Mouse (Mus musculus) spleen, postnatal 14 days (tissue): ENCODE data around the gene Kif26b.

ENCODE experiments used
- DNase-seq, 2 experiments: peaks; one replicate each; pipeline ENCODE4 v3.0.0; 2021 to 2022; ENCODE audit warnings: low spot score in 2 of 2

Kif26b gene

DNA sequence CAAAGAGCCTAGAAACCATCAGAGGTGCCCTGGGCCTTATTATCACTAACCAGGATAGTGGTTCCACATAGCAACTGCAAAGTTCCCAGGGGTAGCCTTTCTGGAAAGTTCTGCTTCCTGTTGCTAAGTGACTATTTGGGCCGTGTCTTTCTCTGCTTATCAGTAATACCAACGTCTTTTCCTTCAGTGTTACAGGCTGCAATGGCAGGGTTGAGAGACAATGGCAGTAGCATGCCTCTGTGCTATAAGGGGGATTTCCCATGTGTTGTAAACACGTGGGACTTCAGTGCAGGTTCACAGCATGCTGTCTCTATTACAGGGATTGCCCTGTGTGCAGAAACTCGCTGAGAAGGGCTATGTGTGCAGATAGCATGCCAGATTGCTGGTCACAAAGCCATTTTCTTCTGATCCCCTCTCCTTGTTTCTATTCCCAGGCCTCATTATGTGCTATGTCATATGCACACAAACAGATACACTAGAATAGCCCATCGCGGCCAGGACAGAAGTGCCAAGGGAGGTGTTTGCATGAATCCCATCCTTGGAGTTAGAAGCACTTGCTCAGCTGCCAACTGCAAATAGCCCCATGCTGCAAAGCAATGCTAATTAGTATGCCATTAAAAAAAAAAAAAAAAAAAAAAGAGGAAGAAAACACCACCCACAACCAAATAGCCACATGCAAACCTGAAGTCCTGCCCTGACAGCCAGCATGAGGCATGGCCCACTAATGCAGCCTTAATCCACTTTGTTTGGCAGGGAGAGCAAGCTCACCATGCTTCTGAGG lies 384.2 kb downstream of the Kif26b start:
- DNase-seq = no peak

DNA sequence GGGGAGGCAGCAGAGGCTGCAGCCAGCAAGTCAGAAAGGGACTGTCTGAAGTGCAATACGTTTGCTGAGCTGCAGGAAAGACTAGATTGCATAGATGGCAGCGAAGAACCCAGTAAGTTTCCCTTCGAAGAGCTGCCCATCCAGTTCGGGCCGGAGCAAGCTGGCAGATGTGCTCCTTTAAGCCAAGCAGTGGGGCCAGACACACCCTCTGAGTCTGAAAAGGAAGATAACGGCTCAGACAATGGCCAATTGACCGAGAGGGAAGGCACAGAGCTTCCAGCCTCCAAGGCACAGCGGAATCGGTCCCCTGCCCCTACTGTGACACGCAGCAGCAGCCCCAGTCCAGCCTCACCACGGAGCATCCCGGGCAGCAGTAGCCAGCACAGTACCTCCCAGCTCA lies 386.1 kb downstream of the Kif26b start:
- DNase-seq = no peak

DNA sequence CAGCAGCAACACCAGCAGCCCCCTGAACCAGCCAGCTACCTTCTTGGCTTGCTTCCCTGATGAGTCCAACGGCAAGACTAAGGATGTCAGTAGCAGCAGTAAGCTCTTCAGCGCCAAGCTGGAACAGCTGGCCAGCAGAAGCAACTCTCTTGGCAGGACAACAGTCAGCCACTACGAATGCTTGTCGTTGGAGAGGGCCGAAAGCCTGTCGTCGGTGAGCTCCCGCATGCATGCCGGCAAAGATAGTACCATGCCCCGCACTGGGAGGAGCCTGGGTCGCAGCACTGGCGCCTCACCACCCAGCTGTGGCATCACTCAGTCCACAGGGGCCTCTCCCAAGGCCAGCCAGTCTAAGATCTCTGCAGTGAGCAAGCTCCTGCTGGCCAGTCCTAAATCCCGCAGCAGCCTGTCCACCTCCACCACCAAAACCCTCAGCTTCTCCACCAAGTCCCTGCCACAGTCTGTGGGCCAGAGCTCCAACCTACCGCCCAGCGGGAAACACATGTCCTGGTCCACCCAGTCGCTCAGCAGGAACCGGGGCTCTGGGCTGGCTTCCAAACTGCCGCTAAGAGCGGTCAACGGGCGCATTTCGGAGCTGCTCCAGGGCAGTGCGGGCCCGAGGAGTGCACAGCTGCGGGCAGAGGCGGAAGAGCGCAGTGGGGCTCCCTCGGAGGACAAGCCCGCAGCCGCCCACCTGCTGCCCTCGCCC lies 388.4 kb downstream of the Kif26b start:
- no peak for DNase-seq

DNA sequence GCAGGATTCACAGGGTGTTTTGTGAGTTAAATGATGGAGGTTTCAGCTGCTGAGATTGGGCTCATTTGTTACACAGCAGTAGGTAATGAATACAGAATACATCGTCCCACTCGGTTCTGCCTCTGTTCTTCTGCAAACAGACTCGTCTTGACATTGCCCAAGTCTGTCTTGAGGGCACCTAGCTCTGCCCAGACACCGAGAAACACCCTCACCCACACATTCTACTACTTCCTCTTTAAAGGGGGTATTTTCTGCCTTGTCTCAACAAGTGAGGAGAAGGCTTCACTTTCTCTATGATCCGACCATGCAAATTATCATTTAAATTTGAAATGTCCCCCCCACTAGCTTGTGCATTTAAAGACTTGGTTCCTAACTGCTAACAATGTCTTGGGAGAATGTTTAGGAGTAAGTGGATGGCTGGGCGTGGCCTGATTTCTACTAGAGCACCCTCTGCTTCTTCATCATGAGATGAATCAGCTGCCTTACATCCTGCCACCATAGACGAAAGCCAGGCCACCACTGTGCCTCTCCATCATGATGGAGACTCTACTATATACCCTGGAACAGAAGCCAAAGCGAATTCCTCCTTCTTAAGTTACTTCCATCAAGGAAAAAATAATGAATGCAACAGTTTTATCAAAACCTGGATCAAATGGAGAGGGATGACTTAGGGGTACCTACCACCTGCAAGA lies 395.7 kb downstream of the Kif26b start:
- no peak for DNase-seq

DNA sequence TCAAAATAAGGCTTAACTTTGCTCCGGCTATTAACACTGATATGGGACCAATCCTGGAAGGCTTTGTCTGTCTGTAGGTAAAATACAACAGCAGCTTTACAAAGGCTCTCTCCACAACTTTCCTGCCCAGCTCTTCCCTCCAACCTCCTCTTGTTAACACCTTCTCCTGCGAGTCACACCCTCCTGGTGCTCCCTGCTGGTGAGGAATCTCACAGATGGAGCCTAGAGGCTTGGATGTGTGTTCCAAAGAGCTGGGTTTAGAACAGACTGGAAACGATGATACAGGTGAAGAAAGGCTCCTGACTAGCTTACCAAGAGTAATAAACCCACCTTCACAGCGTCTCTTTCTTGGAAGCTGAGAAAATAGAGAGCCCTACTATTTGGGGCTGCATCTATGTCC lies 400.6 kb downstream of the Kif26b start:
- no peak for DNase-seq

DNA sequence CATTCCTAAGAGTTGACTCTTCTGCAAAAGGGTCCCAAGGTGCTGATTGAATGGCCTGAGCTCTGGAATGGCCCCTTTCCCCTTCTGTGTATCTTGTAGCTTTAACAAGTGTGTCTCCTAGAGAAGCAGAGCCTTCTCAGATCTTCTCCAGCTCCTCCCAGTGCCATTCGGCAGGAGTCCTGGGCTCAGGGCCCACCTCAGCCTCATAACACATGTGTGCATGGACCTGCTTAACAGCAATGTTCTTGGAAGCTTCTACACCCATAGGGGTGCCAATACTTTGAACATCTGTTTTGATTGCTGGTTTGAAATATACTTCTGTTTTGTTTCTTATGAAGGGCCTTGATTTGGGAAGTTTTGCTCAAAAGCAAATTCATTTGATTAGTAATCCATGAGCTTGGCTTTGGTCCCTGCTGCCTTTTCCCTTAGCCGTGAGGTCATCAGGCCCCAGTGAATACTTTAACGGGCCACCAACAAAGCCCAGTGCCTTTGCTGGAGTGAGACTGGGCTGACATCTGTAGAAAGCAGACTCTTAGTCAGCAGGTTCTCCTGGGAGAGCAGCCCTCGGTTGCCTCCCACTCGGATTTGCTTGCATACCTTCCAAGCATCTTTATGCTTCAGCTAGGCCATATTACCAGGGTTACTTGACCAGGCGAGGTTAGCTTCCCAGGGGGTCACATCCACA lies 405.2 kb downstream of the Kif26b start:
- no peak for DNase-seq

DNA sequence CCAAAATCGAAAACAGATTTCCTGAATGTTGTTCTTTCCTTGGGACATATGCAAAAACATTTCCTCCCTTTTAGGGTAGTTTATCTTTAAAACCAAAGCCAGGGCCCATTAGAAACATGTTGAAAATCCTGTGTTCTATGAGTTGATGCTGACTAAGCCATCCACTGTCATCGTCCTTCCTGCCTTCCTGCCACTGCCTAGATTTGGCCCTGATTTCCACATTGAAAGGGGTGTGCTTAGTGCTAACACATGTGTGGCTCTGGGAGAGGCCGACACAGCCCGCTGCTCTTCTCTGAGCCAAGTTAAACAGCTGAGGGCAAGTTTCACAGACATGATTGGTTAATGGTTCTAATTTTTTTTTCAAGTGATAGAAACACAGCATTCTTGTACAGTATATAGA lies 407.5 kb downstream of the Kif26b start:
- no peak for DNase-seq

DNA sequence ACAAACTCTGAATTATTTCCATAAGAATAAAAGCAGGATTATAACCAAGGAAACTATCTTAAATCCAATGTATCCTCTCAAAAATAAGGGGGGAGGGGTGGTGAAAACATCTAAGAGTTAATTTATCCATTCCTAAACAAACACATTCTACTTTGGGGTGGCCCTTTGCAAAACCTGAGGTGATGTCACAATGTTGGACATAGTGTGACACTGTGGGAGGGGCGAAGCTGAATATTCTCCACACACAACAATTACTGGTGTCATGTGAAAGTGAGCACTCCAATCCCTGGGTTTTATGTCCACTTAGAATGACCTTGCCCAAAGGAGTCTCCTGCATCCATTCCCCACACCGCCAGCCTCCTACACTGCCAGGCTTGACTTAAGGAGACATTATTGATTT lies 408.1 kb downstream of the Kif26b start:
- no peak for DNase-seq

DNA sequence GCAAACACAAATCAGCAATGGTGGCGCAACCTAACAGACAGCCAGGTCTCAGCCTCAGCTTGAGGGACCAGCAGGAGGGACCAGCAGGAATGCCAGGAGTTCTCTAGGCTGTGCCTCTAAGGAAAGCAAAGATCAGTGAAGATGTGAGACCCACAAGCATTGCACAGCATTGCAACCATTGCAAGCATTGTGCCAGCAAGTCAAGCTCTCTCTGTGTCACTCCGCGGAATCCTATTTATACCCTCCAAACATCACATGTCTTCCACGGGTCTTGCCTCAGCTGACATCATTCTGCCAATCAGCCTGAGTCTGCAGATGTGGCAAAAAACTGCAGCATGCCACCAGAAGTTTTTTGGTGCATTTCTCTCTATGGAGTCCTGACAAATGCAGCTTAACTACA lies 411.4 kb downstream of the Kif26b start:
- no peak for DNase-seq

DNA sequence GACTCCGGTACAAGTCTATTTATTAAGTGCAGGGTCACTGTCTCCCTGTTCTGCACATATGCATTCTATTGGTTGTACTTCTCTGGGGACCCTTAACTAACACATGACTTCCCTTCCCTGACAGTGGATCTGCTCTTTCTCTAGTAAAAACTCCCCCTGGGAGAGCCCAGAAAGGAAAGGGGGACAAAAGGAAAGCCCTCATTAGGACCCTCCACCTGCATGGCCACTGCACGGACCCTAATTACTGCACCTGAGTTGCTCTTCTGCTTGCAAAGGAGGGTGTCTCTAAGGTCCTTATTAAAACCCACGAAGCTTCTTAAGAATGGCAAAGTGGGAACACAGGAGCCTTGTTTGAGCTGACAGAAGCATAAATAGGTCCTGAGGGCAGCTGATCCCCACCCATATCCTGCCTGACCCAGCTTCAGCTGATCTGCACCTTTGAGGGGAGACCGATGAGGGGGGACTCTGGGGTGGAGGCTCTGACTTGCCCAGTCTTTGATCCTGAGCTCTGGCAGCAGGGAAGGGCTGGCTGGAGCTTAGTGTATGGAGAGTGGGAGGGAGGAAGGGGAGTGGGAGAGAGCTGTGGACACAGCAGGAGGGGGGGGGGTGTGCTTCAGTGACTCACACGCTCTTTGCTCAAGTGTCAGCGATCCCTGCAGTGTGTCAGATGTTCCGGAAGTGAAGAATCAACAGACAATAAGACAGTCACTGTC lies 413.5 kb downstream of the Kif26b start:
- DNase-seq = no peak

DNA sequence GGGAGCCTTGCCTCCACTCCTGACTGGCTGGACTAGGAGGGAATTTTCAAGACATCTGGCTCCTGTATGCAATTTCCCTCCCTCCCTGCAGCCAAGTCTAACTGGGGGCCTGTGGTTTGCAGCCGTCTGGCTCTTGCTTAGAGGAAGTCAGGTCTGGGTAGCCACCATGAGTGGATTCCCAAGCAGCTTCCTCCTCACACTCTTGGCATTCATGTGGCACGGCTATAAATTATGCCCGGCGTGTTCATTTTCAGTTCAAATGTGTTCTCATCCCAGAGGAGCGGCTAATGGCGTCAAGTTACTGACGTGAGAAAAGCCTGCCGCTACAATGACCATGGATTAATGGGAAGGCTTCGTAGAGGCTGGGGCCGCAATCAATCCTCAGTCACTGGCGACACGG lies 424.0 kb downstream of the Kif26b start:
- DNase-seq = no peak

DNA sequence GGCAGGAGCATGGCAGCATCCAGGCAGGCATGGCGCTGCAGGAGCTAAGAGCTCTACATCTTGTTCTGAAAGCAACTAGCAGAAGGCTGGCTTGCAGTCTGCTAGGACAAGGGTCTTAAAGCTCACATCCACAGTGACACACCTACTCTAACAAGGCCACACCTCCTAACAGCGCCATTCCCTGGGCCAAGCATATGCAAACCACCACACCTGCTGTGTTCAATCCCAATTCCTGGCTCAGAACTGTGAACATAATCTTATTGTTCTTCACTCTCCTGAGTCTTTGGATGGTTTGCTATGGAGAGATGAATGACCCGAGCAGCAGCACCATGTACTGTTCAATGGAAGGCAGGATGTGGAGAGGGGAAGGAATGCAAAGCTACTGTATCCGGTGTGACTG lies 429.7 kb downstream of the Kif26b start:
- no peak for DNase-seq

DNA sequence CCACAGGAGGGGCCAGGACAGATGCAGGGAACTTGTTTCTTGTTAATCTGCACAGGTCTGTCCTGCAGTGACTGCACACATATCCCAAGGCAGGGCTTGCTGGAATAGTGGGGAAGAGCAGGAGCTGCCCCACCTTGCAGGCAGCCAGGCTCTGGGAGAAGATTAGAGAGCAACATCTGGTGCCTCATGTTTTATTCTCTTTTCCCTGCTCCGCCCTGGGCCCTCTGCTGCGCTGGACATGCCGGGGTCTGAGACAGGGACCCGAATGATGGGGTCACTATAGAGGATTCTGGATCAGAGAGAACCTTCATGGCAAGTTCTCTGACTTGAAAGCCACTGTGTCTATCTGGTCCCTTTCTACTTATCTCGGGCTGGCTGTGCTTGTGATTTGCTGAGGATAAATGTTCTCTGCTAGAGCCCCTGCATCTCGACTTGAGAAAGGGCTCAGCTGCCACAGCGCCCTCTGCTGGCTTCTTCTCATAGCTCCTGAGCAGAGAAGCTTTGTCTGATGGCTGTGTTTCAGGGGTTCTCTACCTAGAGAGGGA lies 431.2 kb downstream of the Kif26b start:
- peak in 1 of 2 experiments; percentile 14 for DNase-seq

DNA sequence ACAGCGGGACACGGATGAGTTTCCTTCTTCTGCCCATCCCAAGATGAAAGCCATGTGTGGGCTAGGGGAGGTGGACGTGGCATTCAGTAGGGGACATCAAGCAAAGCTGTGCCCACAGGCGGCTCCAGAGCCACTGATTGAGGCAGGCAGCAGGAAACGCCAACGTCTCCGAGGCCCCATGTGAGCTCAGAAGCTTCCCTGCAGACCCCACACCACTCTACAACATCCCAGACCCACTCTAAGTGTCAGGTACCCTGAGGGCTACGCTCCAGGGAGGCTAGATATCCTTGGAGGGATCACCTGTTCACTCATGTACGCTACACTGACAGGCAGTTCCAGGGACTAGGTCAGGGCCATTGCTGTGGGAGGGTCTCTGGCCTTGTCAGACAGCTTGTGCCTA lies 432.7 kb downstream of the Kif26b start:
- DNase-seq = no peak

DNA sequence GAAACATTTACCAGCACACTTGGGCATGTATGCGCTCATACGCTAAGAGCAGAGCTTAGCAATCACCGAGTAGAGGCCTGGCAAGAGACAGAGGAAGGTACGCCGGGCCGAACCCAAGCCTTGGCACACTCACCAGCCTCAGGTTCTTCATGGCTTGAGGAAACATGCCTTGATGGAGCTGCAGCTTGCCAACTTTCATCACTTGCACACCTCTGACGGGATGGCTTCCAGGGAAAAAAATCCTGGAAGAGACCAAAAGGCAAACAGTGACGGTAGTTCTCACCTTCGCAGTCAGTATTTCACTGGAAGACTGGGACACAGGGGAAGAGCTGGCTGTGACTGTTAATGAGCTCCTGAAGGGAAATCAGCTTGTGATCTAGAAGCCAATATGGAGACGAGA lies 443.1 kb downstream of the Kif26b start:
- DNase-seq = no peak

DNA sequence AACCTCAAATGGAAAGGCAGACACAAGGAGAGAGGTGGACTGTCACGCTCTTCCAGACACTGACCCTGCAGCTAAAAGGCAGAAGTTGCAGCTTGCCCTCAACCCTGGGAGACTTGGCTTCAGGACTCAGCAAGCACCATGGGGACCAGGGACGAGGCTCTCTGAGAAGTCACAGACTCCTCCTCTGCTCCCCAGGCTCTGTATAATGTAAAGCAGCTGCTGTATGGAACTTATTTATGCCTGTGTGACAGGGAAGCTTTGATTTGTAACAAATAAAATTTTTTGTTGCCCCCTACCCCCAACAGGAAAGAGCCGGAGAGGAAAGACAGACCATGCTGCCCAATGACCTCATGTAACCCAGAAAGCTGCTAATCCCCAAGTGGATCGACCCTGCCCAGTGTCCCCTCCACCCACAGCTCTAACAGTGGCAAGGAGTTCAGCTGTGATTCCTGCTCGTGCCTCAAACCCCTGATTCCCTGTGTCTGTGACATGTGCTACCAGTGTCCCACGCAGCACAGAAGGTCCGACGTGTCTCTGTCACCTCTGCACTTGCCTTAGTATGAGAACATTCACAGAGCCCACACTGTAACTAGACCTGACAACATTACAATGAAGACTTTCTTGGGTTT lies 449.8 kb downstream of the Kif26b start:
- DNase-seq = no peak

DNA sequence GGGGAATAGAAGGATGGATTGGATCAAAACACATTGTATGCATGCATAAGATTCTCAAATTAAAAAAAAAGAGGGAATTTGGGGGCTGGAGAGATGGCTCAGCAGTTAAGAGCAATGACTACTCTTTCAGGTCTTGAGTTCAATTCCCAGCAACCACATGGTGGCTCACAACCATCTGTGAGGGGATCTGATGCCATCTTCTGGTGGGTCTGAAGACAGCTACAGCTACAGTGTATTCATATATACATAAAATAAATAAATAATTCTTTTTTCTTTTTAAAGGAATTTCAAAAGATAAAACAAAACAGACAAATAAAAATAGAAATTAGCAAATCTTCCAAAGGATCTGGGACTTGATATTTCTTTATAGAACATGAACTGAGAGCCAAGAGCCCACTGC lies 451.3 kb downstream of the Kif26b start:
- no peak for DNase-seq

DNA sequence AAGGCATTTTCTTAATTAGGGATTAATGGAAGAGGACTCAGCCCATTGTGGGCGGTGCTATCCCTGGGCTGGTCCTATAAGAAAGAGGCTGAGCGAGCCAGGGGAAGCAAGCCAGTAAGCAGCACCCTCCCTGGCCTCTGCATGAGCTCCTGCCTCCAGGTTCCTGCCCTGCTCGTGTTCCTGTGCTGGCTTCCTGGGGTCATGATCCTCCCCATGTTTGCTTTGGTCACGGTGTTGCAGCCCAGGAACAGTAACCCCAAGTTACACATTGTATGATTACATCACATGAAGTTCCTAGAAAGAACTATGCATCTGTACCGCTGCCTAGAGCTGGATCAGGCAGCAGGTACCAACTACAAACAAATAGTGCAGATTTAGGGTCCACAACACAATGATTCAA lies 452.7 kb downstream of the Kif26b start:
- no peak for DNase-seq

DNA sequence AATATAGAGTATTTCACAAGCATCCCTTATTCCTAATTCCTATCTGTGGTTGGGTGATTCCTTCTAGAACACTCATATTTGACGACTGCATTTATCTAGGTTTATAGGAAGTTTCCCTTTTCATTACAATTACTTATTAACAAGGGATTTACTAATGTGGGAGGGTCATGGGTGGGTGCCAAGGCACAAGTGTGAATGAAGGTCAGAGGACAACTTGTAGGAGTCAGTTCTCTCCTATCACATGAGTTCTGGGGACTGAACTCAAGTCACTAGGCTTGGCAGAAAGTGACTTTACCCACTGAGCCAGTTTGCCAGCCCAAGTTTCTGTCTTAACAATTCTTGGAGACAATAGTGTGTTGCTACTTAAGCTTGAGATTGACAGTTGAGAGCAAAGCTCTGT lies 459.3 kb downstream of the Kif26b start:
- no peak for DNase-seq
